10 mouse cellular contexts compared by ENCODE assay signal in the genomic region with DNA sequence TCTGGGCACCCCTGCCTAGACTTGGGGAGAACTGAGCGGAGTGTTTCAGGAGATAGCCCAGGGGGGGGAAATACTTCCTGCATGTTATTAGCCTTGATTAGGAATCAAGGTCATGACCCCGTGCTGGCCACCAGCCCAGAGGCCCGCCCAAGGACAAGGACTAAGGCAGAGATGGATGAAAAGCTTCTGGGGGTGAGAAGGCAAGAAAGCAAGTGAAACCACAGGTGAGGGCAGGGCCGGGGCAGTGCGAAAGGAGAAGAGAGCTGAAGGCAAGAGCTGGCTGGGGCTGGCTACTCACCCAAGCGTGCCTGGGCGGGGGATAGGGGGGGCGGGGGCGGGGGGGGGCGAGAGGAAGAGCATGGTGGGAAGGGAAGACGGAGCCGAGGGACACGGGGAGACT.
DNase-seq lines count a peak whose midpoint lies in the region; ATAC-seq and TF ChIP-seq lines count a peak whose summit lies in the region.
"Had no signal": no experiment of that assay in that cellular context is flagged by ENCODE, and none has a peak within 500 bp of the region (broad histone marks: within the 10 kb centered on the region; RNA-seq: fewer than 3 reads in every experiment).

No protein-coding gene starts in this region.

- no peak overlapping the region for H3K4me3 ChIP-seq in heart, postnatal 0 days (ENCODE audit: low read depth, low read length)
- no peak overlapping the region for H3K4me3 ChIP-seq in stomach, embryonic 15.5 days (replicated peaks)
- no peak overlapping the region for H3K4me3 ChIP-seq in intestine, embryonic 15.5 days (replicated peaks)

- 14% methylated on average over 13 of the region's 13 CpGs for WGBS in heart, postnatal 0 days
- WGBS in stomach, embryonic 15.5 days, result 21% methylated on average over 11 of the region's 13 CpGs
- WGBS in intestine, embryonic 15.5 days, result 27% methylated on average over 11 of the region's 13 CpGs

- H3K9me3 ChIP-seq in heart, postnatal 0 days (replicated peaks; ENCODE audit: control insufficient read depth, low read length), result no peaks in the 10 kb centered on the region
- no peaks in the 10 kb centered on the region for H3K9me3 ChIP-seq in stomach, embryonic 15.5 days
- H3K9me3 ChIP-seq in intestine, embryonic 15.5 days, result no peaks in the 10 kb centered on the region

- no peak for TF ChIP-seq EP300 in heart, postnatal 0 days (IDR thresholded peaks at IDR 0.05; ENCODE audit: low read depth)

- H3K4me2 ChIP-seq in heart, postnatal 0 days (ENCODE audit: low read depth, low read length), result 0 out of 2 replicates have a peak overlapping the region, but pooled peaks have one; percentile 23
- peak overlapping the region; percentile 2 for H3K4me2 ChIP-seq in stomach, embryonic 15.5 days
- H3K4me2 ChIP-seq in intestine, embryonic 15.5 days (replicated peaks), result no peak overlapping the region

- H3K27ac ChIP-seq in heart, postnatal 0 days (ENCODE audit: low read depth), result no peak overlapping the region
- H3K27ac ChIP-seq in stomach, embryonic 15.5 days, result no peak overlapping the region
- no peak overlapping the region for H3K27ac ChIP-seq in intestine, embryonic 15.5 days

- H3K27me3 ChIP-seq in heart, postnatal 0 days (ENCODE audit: control insufficient read depth, insufficient read depth, low read length), result peaks cover 11% of the 10 kb centered on the region; the same call in 1 of the 2 replicates
- H3K27me3 ChIP-seq in stomach, embryonic 15.5 days (replicated peaks), result peaks cover 13% of the 10 kb centered on the region
- H3K27me3 ChIP-seq in intestine, embryonic 15.5 days (replicated peaks), result peaks cover 5% of the 10 kb centered on the region

- no peak for DNase-seq in heart, postnatal 0 days (ENCODE audit: low spot score)
- no peak for DNase-seq in heart, adult 9 months (ENCODE audit: low spot score in 2 of 2)
- peak; percentile 43 for DNase-seq in ovary, adult 18-20 months (ENCODE audit: low spot score)
- no peak for DNase-seq in ovary, postnatal 14 days (ENCODE audit: low spot score)
- peak; percentile 39 for DNase-seq in adrenal gland, postnatal 25 days
- no peak for DNase-seq in retina, postnatal 1 day
- DNase-seq: thymus, postnatal 14 days had no signal

- TF ChIP-seq CTCF in heart, postnatal 0 days (IDR thresholded peaks at IDR 0.05; ENCODE audit: low read depth), result no peak

- no peaks in the 10 kb centered on the region for H3K36me3 ChIP-seq in heart, postnatal 0 days (replicated peaks; ENCODE audit: control insufficient read depth, insufficient read depth, low read length)
- H3K36me3 ChIP-seq in stomach, embryonic 15.5 days, result no peaks in the 10 kb centered on the region
- H3K36me3 ChIP-seq in intestine, embryonic 15.5 days, result no peaks in the 10 kb centered on the region

- ATAC-seq in heart, postnatal 0 days (ENCODE audit: insufficient read depth, low read depth), result no peak
- no peak for ATAC-seq in stomach, embryonic 15.5 days (ENCODE audit: insufficient read depth, low FRiP score, low read depth)
- ATAC-seq in intestine, embryonic 15.5 days, result no peak
- ATAC-seq: forebrain, embryonic 14.5 days had no signal

- H3K4me1 ChIP-seq in heart, postnatal 0 days (ENCODE audit: control insufficient read depth, insufficient read depth), result peaks cover 9% of the 10 kb centered on the region
- peaks cover 12% of the 10 kb centered on the region; the same call in 1 of the 2 replicates for H3K4me1 ChIP-seq in stomach, embryonic 15.5 days
- H3K4me1 ChIP-seq in intestine, embryonic 15.5 days (replicated peaks), result peaks cover 7% of the 10 kb centered on the region

- H3K9ac ChIP-seq in heart, postnatal 0 days (replicated peaks; ENCODE audit: low read depth, low read length), result no peak overlapping the region
- H3K9ac ChIP-seq in stomach, embryonic 15.5 days, result no peak overlapping the region
- H3K9ac ChIP-seq in intestine, embryonic 15.5 days, result no peak overlapping the region

Comparison
In these comparisons a context has a peak if more than half of its experiments do, and no peak if none do; other contexts are left out.
1. DNase-seq: peak in ovary, adult 18-20 months (single experiment) and adrenal gland, postnatal 25 days (single experiment); none in heart, postnatal 0 days (single experiment), heart, adult 9 months (0 of 2), ovary, postnatal 14 days (single experiment) and retina, postnatal 1 day (single experiment).